In the genomic region with DNA sequence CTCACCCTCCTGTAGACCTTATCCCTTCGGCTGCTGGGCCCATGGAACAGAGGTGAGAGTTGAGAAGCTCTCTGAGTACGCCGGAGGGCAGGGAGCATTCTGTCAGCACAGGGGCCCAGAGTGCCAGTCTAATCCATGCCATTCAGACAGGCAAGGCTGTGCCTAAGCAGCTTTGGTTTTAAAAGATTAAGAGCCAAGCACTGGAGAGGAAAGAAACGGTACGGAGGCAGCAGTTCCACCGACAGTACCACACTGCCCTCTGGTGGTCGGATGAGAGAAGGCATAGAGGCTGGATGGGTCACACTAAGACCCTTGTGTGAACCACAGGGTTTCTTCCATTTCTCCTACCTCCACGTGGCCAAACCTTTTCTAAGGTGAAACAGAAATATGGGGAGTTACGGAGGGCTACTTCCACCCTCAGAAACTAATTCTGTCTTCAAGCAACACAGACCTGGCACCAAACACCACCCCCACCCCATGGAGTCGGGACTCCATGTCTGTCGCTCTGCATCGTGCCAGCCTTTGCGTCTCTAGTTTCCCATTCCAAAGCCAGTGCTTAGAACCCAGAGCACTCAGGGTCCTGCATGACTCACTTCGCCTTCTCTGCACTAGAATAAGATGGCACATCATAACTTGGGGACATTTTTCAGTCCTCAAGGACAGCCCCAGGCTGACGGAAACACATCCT, we compare ENCODE assay signal across 8 mouse cellular contexts.
DNase-seq lines count a peak whose midpoint lies in the region; ATAC-seq and TF ChIP-seq lines count a peak whose summit lies in the region.

No protein-coding gene starts in this region.

- peaks cover 35% of the 10 kb centered on the region for H3K4me1 ChIP-seq in cerebellum, adult 2 months (ENCODE audit: control insufficient read depth, insufficient read depth, low read length)
- no peaks in the 10 kb centered on the region for H3K4me1 ChIP-seq in forebrain, postnatal 0 days (ENCODE audit: insufficient read depth)
- peaks cover 39% of the 10 kb centered on the region for H3K4me1 ChIP-seq in lung, embryonic 15.5 days

- TF ChIP-seq POLR2A in cerebellum, adult 2 months (IDR thresholded peaks at IDR 0.05; ENCODE audit: borderline replicate concordance, insufficient read depth, low read length): peak; percentile 34; the same call in 1 of the 2 replicates

- ATAC-seq in forebrain, postnatal 0 days: peak; percentile 84
- peak; percentile 20; the same call in 1 of the 2 replicates for ATAC-seq in lung, embryonic 15.5 days (ENCODE audit: borderline replicate concordance, extremely low read depth, low FRiP score, low TSS enrichment)

- peak overlapping the region; percentile 8 for H3K4me3 ChIP-seq in cerebellum, adult 2 months (replicated peaks; ENCODE audit: insufficient read depth, low read depth, low read length)
- H3K4me3 ChIP-seq in forebrain, postnatal 0 days (ENCODE audit: low read depth, low read length): no peak overlapping the region
- no peak overlapping the region for H3K4me3 ChIP-seq in lung, embryonic 15.5 days

- peak; percentile 99 for TF ChIP-seq CTCF in cerebellum, adult 2 months (IDR thresholded peaks at IDR 0.05; ENCODE audit: borderline replicate concordance, insufficient read depth, low read depth, low read length)
- peak; percentile 99 for TF ChIP-seq CTCF in forebrain, postnatal 0 days (IDR thresholded peaks at IDR 0.05; ENCODE audit: low read depth)

- no peak overlapping the region for H3K4me2 ChIP-seq in forebrain, postnatal 0 days (ENCODE audit: low read depth)
- H3K4me2 ChIP-seq in lung, embryonic 15.5 days: no peak overlapping the region

- no peaks in the 10 kb centered on the region for H3K36me3 ChIP-seq in forebrain, postnatal 0 days (ENCODE audit: insufficient read depth)
- no peaks in the 10 kb centered on the region for H3K36me3 ChIP-seq in lung, embryonic 15.5 days

- peak; percentile 86 for DNase-seq in MN1 (ENCODE audit: low spot score)
- peak; percentile 87 to 96 for DNase-seq in cerebellum, adult 2 months
- DNase-seq in forebrain, postnatal 0 days: peak; percentile 94
- DNase-seq in heart, postnatal 36 days: peak; percentile 86 to 91
- peak; percentile 80 to 95 for DNase-seq in layer of hippocampus, adult 18-20 months (ENCODE audit: low spot score in 2 of 2)
- peak; percentile 73 for DNase-seq in retina, adult 2 months (ENCODE audit: low read depth, low spot score)
- DNase-seq in thymus, postnatal 14 days: peak; percentile 76

- H3K9ac ChIP-seq in forebrain, postnatal 0 days: no peak overlapping the region
- no peak overlapping the region for H3K9ac ChIP-seq in lung, embryonic 15.5 days

- intact Hi-C loops in heart, postnatal 36 days (cut with DNase I): loop anchor here (1.0 to 5.0 kb wide), 6 partner anchors 164 to 1110 kb away; no protein-coding TSS in a partner anchor

- no peaks in the 10 kb centered on the region for H3K27me3 ChIP-seq in cerebellum, adult 2 months (ENCODE audit: control insufficient read depth, insufficient read depth, low read length)
- no peaks in the 10 kb centered on the region for H3K27me3 ChIP-seq in forebrain, postnatal 0 days (ENCODE audit: insufficient read depth, low read length)
- no peaks in the 10 kb centered on the region for H3K27me3 ChIP-seq in lung, embryonic 15.5 days

- H3K27ac ChIP-seq in cerebellum, adult 2 months (ENCODE audit: insufficient read depth, low read length): peak overlapping the region; percentile 64
- H3K27ac ChIP-seq in forebrain, postnatal 0 days (ENCODE audit: low read depth, low read length): no peak overlapping the region
- H3K27ac ChIP-seq in lung, embryonic 15.5 days: no peak overlapping the region

- H3K9me3 ChIP-seq in forebrain, postnatal 0 days (ENCODE audit: low read length): no peaks in the 10 kb centered on the region
- no peaks in the 10 kb centered on the region for H3K9me3 ChIP-seq in lung, embryonic 15.5 days

- WGBS in cerebellum, adult 2 months: 14% methylated on average over 15 of the region's 15 CpGs
- 26% methylated on average over 15 of the region's 15 CpGs for WGBS in forebrain, postnatal 0 days
- WGBS in lung, embryonic 15.5 days: 36% methylated on average over 15 of the region's 15 CpGs
